Mouse (Mus musculus) heart, postnatal 36 days (tissue): ENCODE results near the gene Nkx2-5. TPM values are rescaled to one million over a fixed set of nuclear protein-coding genes. Genes with fewer than 3 reads are reported as not detected.

Experiments used
- DNase-seq, 2 experiments: peaks; one replicate each; pipeline ENCODE4 v3.0.0; 2021 to 2022
- intact Hi-C: fragments of 180-260 bp; cut with DNase I; formaldehyde crosslinking; loops from one replicate; pipeline ENCODE4 v1.15.1; 2025
- total RNA-seq, 2 experiments: library from RNA; stranded (reverse); gene quantifications; 2 replicates each; pipeline ENCODE4 v1.2.3; 2021

The Nkx2-5 gene
- total RNA-seq, 2 experiments from 2014 or later: 80.7 TPM

DNA sequence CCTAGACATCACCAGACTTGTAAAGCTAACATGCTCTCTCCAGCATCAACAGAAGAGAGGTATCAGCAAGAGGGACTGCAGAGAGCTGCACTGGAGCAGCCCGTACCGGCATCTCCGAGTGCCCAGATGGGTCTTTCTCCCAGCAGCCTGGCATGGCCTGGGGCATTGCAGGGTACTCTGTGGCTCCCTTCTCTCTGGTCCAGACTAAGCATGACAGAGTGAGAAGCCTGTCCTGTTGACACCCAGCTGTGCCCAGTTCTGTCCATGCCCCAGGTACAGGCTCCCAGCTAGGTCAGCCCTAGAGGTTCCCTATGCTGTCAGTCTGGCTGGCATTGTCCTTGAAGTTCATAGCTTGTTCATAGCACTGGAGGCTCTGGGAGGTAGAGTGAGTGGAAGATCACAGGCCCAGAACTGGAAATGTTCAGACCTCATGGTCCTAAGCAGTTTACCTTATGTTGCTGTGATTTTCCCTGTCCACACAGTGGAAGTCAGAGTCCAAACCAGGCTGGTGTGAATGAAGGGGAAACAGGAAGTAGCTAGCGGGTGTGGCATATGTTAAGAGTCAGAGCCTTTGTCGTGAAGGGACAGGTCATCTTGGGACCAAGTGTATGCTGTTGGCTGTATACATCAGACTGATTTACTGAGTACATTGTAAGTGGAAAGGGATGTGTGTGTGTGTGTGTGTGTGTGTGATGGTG lies 51.6 kb downstream of the Nkx2-5 start:
- intact Hi-C loops: no loop called here
- DNase-seq: no peak

GRCm38 (mm10) chr17:26792096-26792495 lies 52.7 kb downstream of the Nkx2-5 start:
- DNase-seq: peak; percentile 27 to 44
- intact Hi-C loops: no loop called here

- intact Hi-C loops: no loop called here
- DNase-seq: no peak
These were observed 53.2 kb downstream of the Nkx2-5 start for GRCm38 (mm10) chr17:26791580-26791979.

DNA sequence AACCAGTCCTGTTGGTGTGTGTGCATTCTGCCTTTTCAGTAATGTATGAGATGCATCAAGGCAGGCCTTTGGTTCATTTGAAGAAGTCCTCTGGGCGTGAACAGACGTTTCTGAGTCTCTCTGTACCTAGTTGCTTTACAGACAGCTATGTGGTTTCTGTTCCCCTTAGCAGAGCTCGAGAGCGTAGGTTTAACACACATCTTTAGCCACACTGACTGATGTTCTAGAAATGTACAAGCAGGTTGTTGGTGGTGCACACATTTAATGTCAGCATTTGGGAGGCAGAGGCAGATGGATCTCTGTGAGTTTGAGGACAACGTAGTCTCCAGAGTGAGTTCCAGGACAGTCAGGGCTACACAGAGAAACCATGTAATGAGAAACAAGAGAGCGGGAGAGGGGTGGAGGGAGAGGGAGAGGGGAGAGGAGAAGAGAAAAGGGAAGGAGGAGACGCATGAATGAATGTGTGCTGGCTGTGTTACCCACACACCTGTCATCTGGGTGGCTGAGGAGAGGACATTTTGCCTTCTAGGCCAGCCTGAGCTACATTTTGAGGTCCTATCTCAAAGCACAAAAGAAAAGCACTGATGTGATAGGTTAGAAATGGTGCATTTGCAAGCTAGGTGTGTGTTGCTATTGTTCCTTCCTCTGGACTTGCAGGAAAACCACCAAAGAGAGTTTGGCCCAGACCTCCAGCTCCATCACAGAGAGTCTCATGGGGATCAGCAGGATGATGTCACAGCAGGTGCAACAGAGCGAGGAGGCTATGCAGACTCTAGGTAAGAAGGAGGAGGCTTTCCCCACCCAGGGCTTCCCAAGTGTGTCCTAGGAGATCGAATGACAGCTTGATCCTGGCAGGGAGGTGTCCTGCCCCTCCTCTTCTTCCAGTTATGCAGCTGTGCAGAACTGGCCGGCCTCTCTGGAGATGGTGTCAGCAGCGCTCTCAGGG lies 54.3 kb downstream of the Nkx2-5 start:
- intact Hi-C loops: no loop called here
- DNase-seq: no peak

- intact Hi-C loops: no loop called here
- no peak for DNase-seq
These were observed 55.1 kb downstream of the Nkx2-5 start for GRCm38 (mm10) chr17:26789460-26790268.

DNA sequence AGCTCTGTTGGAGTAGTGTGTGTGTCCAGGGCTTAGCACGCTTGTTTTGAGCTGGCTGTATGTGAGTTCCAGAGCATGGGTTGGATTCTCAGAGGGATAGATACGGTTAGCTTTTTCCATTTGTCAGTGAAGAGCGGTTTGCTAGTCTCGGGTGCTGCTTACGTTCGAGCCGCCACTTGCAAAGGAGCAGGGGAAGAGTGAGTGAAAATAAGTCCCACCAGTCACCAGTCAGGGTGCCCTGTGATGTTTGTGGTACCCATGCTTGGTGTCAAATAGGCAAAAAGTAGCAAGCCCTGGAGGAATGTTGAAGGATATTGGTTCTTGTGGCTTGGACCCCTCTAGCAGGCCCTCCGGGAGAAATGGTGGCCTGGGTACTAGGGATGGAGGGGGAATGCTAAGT lies 55.8 kb downstream of the Nkx2-5 start:
- DNase-seq: no peak
- intact Hi-C loops: no loop called here

Other genes starting within 250 kb of the Nkx2-5 start
- gene Atp6v0e, start 181.8 kb downstream of the Nkx2-5 start, total RNA-seq: 10 to 100 TPM; 58.6 to 68.7 TPM
- 10 to 100 TPM; 71.7 to 72.4 TPM for gene Crebrf, start 129.4 kb downstream of the Nkx2-5 start, total RNA-seq
- gene Bnip1, start 63.9 kb downstream of the Nkx2-5 start, total RNA-seq: 10 to 100 TPM; 24.5 to 27.2 TPM
- under 1 TPM; 0.44 to 0.95 TPM for gene Kifc5b, start 72.1 kb upstream of the Nkx2-5 start, total RNA-seq
- gene Phf1, start 88.0 kb upstream of the Nkx2-5 start, total RNA-seq: 10 to 100 TPM; 13.9 to 14.5 TPM
- 10 to 100 TPM; 86.2 to 90.3 TPM for gene Cuta, start 94.6 kb upstream of the Nkx2-5 start, total RNA-seq
- gene Syngap1, start 96.2 kb upstream of the Nkx2-5 start, total RNA-seq: 1 to 10 TPM; 4.1 to 6.4 TPM
- gene Zbtb9, start 128.2 kb upstream of the Nkx2-5 start, total RNA-seq: 1 to 10 TPM; 2.1 to 2.6 TPM
- gene Bak1, start 184.0 kb upstream of the Nkx2-5 start, total RNA-seq: 10 to 100 TPM; 20.0 to 21.2 TPM
- gene Itpr3, start 212.3 kb upstream of the Nkx2-5 start, total RNA-seq: 1 to 10 TPM; 5.3 to 6.7 TPM